Mouse (Mus musculus): ENCODE measurements around the gene E130114P18Rik.

The E130114P18Rik gene

DNA sequence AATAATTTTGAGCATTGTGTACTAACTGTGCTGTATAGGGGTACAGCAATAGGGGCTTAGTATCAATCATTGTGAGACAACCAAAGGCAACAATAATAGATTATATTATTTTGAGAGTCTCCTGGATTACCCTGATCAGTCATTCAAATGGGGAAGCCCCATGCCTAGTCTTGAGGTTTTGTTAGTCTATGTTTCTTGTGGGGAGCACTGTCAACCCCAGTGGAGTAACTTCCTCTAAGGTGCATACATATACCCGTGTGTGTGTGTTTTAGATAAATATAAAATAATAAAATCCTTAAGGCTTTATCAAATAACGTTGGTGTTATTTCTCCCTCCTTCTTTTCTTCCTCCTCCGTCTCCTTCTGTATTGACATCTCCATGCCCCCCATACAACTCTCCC, 208.6 kb downstream of the E130114P18Rik start:
- DNase-seq (ENCODE audit: low read depth, low spot score): no peak

DNA sequence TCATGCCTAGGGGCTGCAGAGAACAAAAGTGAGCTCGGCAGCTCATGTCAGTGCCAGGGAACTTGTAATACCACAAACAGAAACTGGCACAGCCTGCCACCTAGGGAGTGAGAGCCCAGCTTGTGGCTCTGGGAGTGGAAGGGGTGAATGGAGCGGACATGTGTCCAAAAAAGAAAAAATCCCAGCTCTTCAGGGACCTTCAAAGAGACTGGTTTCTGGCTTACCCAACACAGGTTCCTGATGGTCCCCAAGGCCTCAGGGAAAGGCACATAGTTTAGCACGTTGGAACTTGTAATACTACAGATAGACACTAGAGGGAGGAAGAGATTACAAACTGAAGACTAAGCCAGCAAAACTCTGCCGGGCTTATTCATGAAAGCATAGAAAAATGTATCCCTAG, 213.2 kb downstream of the E130114P18Rik start:
- no peak for DNase-seq (ENCODE audit: low read depth, low spot score)

- no peak for DNase-seq (ENCODE audit: low read depth, low spot score)
Observed at GRCm38 (mm10) chr4:97564199-97564598, 213.7 kb downstream of the E130114P18Rik start.

- DNase-seq (ENCODE audit: low read depth, low spot score): no peak
Observed at GRCm38 (mm10) chr4:97557585-97557984, 220.3 kb downstream of the E130114P18Rik start.

- DNase-seq (ENCODE audit: low read depth, low spot score): no peak
Observed at GRCm38 (mm10) chr4:97544016-97544415, 233.9 kb downstream of the E130114P18Rik start.

DNA sequence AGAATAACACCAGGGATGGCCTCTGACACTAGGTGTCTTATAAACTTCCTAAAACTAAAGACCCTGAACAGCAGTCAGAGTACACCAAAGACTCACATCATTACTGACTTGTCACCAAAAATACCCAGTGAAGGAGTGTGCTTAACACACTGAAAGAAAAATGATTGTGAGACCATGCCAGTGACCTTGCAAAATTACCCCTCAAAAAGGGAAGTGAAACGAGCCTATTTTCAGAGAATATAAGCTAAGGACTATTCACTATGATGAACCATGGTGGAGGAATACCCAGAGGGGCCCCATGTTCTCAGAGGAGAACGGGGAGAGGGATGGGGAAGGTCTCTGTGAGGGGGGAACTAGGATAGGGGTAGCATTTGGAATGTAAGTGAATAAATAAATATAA, 245.8 kb downstream of the E130114P18Rik start:
- no peak for DNase-seq (ENCODE audit: low read depth, low spot score)

- no peak for DNase-seq (ENCODE audit: low read depth, low spot score)
Observed at GRCm38 (mm10) chr4:97528517-97528916, 249.4 kb downstream of the E130114P18Rik start.
